Mouse (Mus musculus): Measurements from ENCODE around the gene Sprr3. TPM values are rescaled to one million over a fixed set of nuclear protein-coding genes. Genes with fewer than 3 reads are reported as not detected.

Sprr3 gene
- polyA plus RNA-seq, 1 experiment from 2014 or later: not detected

GRCm38 (mm10) chr3:92432282-92432681, 26.2 kb downstream of the Sprr3 start, which contains the start of gene Sprr2k:
Gene Sprr2k, plus strand, starts transcription at chr3:92432582.
- H3K36me3 ChIP-seq: no peaks in the 10 kb centered on the region
- 91% methylated on average over 2 of the region's 2 CpGs for WGBS
- no peak within 1 kb of the TSS for H3K27ac ChIP-seq
- H3K4me1 ChIP-seq: no peaks in the 10 kb centered on the region
- no peak within 1 kb of the TSS for H3K9ac ChIP-seq
- H3K4me3 ChIP-seq: no peak within 1 kb of the TSS
- H3K9me3 ChIP-seq (replicated peaks): no peaks in the 10 kb centered on the region
- no peak for ATAC-seq (ENCODE audit: low FRiP score)
- H3K4me2 ChIP-seq (replicated peaks): no peak within 1 kb of the TSS
- no peaks in the 10 kb centered on the region for H3K27me3 ChIP-seq

- ATAC-seq (ENCODE audit: low FRiP score): no peak
- Histone ChIP-seq H3K4me1 (no peaks in the 10 kb centered on the region), H3K9ac (no peak within 1 kb of the TSS), H3K9me3 (replicated peaks) (no peaks in the 10 kb centered on the region), H3K4me3 (no peak within 1 kb of the TSS), H3K4me2 (replicated peaks) (no peak within 1 kb of the TSS), H3K27me3 (no peaks in the 10 kb centered on the region), H3K36me3 (no peaks in the 10 kb centered on the region), H3K27ac (no peak within 1 kb of the TSS)
- 93% methylated on average over 6 of the region's 6 CpGs for WGBS
Measured at GRCm38 (mm10) chr3:92429323-92429722, 29.2 kb downstream of the Sprr3 start, which contains the start of gene Gm9774. Gene Gm9774, minus strand, starts transcription at chr3:92429423.

GRCm38 (mm10) chr3:92417782-92418181, 40.7 kb downstream of the Sprr3 start, which contains the start of gene Sprr2j-ps:
Gene Sprr2j-ps, plus strand, starts transcription at chr3:92418082.
- Histone ChIP-seq H3K9ac (no peak within 1 kb of the TSS), H3K4me1 (no peaks in the 10 kb centered on the region), H3K27ac (no peak within 1 kb of the TSS), H3K36me3 (no peaks in the 10 kb centered on the region), H3K4me2 (replicated peaks) (no peak within 1 kb of the TSS), H3K9me3 (replicated peaks) (no peaks in the 10 kb centered on the region), H3K27me3 (no peaks in the 10 kb centered on the region), H3K4me3 (no peak within 1 kb of the TSS)
- ATAC-seq (ENCODE audit: low FRiP score): no peak
- WGBS: 90% methylated on average over 2 of the region's 2 CpGs

- Histone ChIP-seq H3K27ac (no peak within 1 kb of the TSS), H3K4me3 (no peak within 1 kb of the TSS), H3K4me2 (replicated peaks) (no peak within 1 kb of the TSS), H3K27me3 (no peaks in the 10 kb centered on the region), H3K4me1 (no peaks in the 10 kb centered on the region), H3K9me3 (replicated peaks) (no peaks in the 10 kb centered on the region), H3K9ac (no peak within 1 kb of the TSS), H3K36me3 (no peaks in the 10 kb centered on the region)
- 89% methylated on average over 2 of the region's 2 CpGs for WGBS
- no peak for ATAC-seq (ENCODE audit: low FRiP score)
Measured at GRCm38 (mm10) chr3:92407691-92408090, 50.8 kb downstream of the Sprr3 start, which contains the start of gene Sprr2i. Gene Sprr2i, plus strand, starts transcription at chr3:92407991.

Other genes starting within 250 kb of the Sprr3 start
- gene Sprr2a1, start 242.9 kb downstream of the Sprr3 start, polyA plus RNA-seq (2016; fragmentation: Nextera tagmentation; extraction: Ambion mirVana): not detected in 2 replicates
- 0.34 and 0.80 TPM in 2 replicates for gene Sprr2a2, start 242.8 kb downstream of the Sprr3 start, polyA plus RNA-seq (2016; fragmentation: Nextera tagmentation; extraction: Ambion mirVana)
- gene Sprr2a3, start 173.3 kb downstream of the Sprr3 start, polyA plus RNA-seq (2016; fragmentation: Nextera tagmentation; extraction: Ambion mirVana): not detected in 2 replicates
- gene Sprr2b, start 142.1 kb downstream of the Sprr3 start, polyA plus RNA-seq (2016; fragmentation: Nextera tagmentation; extraction: Ambion mirVana): 2.5 TPM in 2 replicates
- not detected in 2 replicates for gene Sprr2d, start 119.6 kb downstream of the Sprr3 start, polyA plus RNA-seq (2016; fragmentation: Nextera tagmentation; extraction: Ambion mirVana)
- gene Sprr2e, start 106.6 kb downstream of the Sprr3 start, polyA plus RNA-seq (2016; fragmentation: Nextera tagmentation; extraction: Ambion mirVana): not detected in 2 replicates
- not detected in 2 replicates for gene Sprr2f, start 93.5 kb downstream of the Sprr3 start, polyA plus RNA-seq (2016; fragmentation: Nextera tagmentation; extraction: Ambion mirVana)
- gene Sprr2h, start 73.0 kb downstream of the Sprr3 start, polyA plus RNA-seq (2016; fragmentation: Nextera tagmentation; extraction: Ambion mirVana): not detected in 2 replicates
- not detected in 2 replicates for gene Sprr2i, start 50.7 kb downstream of the Sprr3 start, polyA plus RNA-seq (2016; fragmentation: Nextera tagmentation; extraction: Ambion mirVana)
- gene Sprr2j-ps, start 40.6 kb downstream of the Sprr3 start, polyA plus RNA-seq (2016; fragmentation: Nextera tagmentation; extraction: Ambion mirVana): not detected in 2 replicates
- gene Gm9774, start 29.3 kb downstream of the Sprr3 start, polyA plus RNA-seq (2016; fragmentation: Nextera tagmentation; extraction: Ambion mirVana): 8.3 and 10.0 TPM in 2 replicates
- gene Sprr2k, start 26.1 kb downstream of the Sprr3 start, polyA plus RNA-seq (2016; fragmentation: Nextera tagmentation; extraction: Ambion mirVana): not detected in 2 replicates
- not detected in 2 replicates for gene Sprr1b, start 19.9 kb downstream of the Sprr3 start, polyA plus RNA-seq (2016; fragmentation: Nextera tagmentation; extraction: Ambion mirVana)
- gene Sprr1a, start 27.2 kb upstream of the Sprr3 start, polyA plus RNA-seq (2016; fragmentation: Nextera tagmentation; extraction: Ambion mirVana): not detected in 2 replicates
- gene Sprr4, start 41.8 kb upstream of the Sprr3 start, polyA plus RNA-seq (2016; fragmentation: Nextera tagmentation; extraction: Ambion mirVana): not detected in 2 replicates
- gene 2310046K23Rik, start 75.8 kb upstream of the Sprr3 start, polyA plus RNA-seq (2016; fragmentation: Nextera tagmentation; extraction: Ambion mirVana): not detected in 2 replicates
- gene Ivl, start 115.0 kb upstream of the Sprr3 start, polyA plus RNA-seq (2016; fragmentation: Nextera tagmentation; extraction: Ambion mirVana): 0.14 TPM in 1 of 2 replicates, not detected in the other
- gene Smcp, start 130.3 kb upstream of the Sprr3 start, polyA plus RNA-seq (2016; fragmentation: Nextera tagmentation; extraction: Ambion mirVana): not detected in 2 replicates
- not detected in 2 replicates for gene 2210017I01Rik, start 148.8 kb upstream of the Sprr3 start, polyA plus RNA-seq (2016; fragmentation: Nextera tagmentation; extraction: Ambion mirVana)
- not detected in 2 replicates for gene Lce6a, start 162.9 kb upstream of the Sprr3 start, polyA plus RNA-seq (2016; fragmentation: Nextera tagmentation; extraction: Ambion mirVana)
- gene Lce1a1, start 189.6 kb upstream of the Sprr3 start, polyA plus RNA-seq (2016; fragmentation: Nextera tagmentation; extraction: Ambion mirVana): not detected in 2 replicates
- not detected in 2 replicates for gene Lce1b, start 198.2 kb upstream of the Sprr3 start, polyA plus RNA-seq (2016; fragmentation: Nextera tagmentation; extraction: Ambion mirVana)
- gene Lce1a2, start 211.6 kb upstream of the Sprr3 start, polyA plus RNA-seq (2016; fragmentation: Nextera tagmentation; extraction: Ambion mirVana): not detected in 2 replicates
- gene Lce1c, start 220.5 kb upstream of the Sprr3 start, polyA plus RNA-seq (2016; fragmentation: Nextera tagmentation; extraction: Ambion mirVana): not detected in 2 replicates
- gene Lce1d, start 228.5 kb upstream of the Sprr3 start, polyA plus RNA-seq (2016; fragmentation: Nextera tagmentation; extraction: Ambion mirVana): not detected in 2 replicates

Measured in hindbrain, embryonic 12.5 days (tissue).